Mouse (Mus musculus): ENCODE data around the gene Calm2. TPM values are rescaled to one million over a fixed set of nuclear protein-coding genes. Genes with fewer than 3 reads are reported as not detected.

Gene Calm2
- total and polyA plus RNA-seq, 3 experiments = 126 to 321 (median 208) TPM

GRCm38 (mm10) chr17:87469428-87469827 is 22.7 kb upstream of the Calm2 start (continued):
- TF ChIP-seq RAD21 (IDR thresholded peaks at IDR 0.05; ENCODE audit: low read depth, low read length) (no peak), TAL1 (IDR thresholded peaks at IDR 0.05; ENCODE audit: low read length) (no peak), POLR2A (IDR thresholded peaks at IDR 0.05; ENCODE audit: control insufficient read depth in 1 of 2, insufficient read depth in 1 of 2, low read depth in 1 of 2, low read length in 2 of 2, poor library complexity in 1 of 2) (no peak), EP300 (IDR thresholded peaks at IDR 0.05; ENCODE audit: low read depth in 1 of 2, low read length in 2 of 2) (peak; percentile 55 to 56), TCF12 (IDR thresholded peaks at IDR 0.05; ENCODE audit: low read depth, low read length) (peak; percentile 68), GATA1 (IDR thresholded peaks at IDR 0.05; ENCODE audit: low read depth, low read length) (peak; percentile 64), ZMIZ1 (IDR thresholded peaks at IDR 0.05; ENCODE audit: low read depth, low read length) (no peak)

- H3K36me3 ChIP-seq (ENCODE audit: control insufficient read depth in 1 of 2, insufficient read depth in 2 of 2, low read length in 2 of 2) = peaks cover 0 to 3% of the 10 kb centered on the region in 2 experiments; a peak in 2 of 4 replicates
- no peak for TF ChIP-seq POLR2AphosphoS2 (IDR thresholded peaks at IDR 0.05; ENCODE audit: low read length)
- TF ChIP-seq ELF1 (IDR thresholded peaks at IDR 0.05; ENCODE audit: low read depth, low read length) = no peak
- TF ChIP-seq ZKSCAN1 (IDR thresholded peaks at IDR 0.05; ENCODE audit: low read depth, low read length) = no peak
- no peak for TF ChIP-seq EP300 (IDR thresholded peaks at IDR 0.05; ENCODE audit: low read depth in 1 of 2, low read length in 2 of 2)
- TF ChIP-seq USF1 (IDR thresholded peaks at IDR 0.05; ENCODE audit: low read depth, low read length) = no peak
- TF ChIP-seq POLR2A (IDR thresholded peaks at IDR 0.05; ENCODE audit: control insufficient read depth in 1 of 2, insufficient read depth in 1 of 2, low read depth in 1 of 2, low read length in 2 of 2, poor library complexity in 1 of 2) = no peak
- TF ChIP-seq JUND (IDR thresholded peaks at IDR 0.05; ENCODE audit: low read depth, low read length) = no peak
- TF ChIP-seq ZNF384 (IDR thresholded peaks at IDR 0.05; ENCODE audit: low read depth, low read length) = no peak
- TF ChIP-seq MEF2A (IDR thresholded peaks at IDR 0.05; ENCODE audit: extremely low read depth, insufficient replicate concordance, low read depth, low read length, poor library complexity, severe bottlenecking) = no peak
- TF ChIP-seq RCOR1 (IDR thresholded peaks at IDR 0.05; ENCODE audit: low read depth, low read length) = no peak
- TF ChIP-seq NRF1 (IDR thresholded peaks at IDR 0.05; ENCODE audit: insufficient read depth, low read depth, low read length, poor library complexity, severe bottlenecking) = no peak
- TF ChIP-seq MYC (IDR thresholded peaks at IDR 0.05; ENCODE audit: low read depth, low read length) = no peak
Measured at GRCm38 (mm10) chr17:87468616-87469015, 21.9 kb upstream of the Calm2 start.

GRCm38 (mm10) chr17:87461499-87461896 is 14.8 kb upstream of the Calm2 start:
- Histone ChIP-seq H3K27ac (ENCODE audit: control insufficient read depth, low read depth, low read length) (no peak overlapping the region), H3K4me1 (ENCODE audit: control insufficient read depth in 1 of 2, insufficient read depth in 2 of 2, low read length in 2 of 2) (peaks cover 0 to 9% of the 10 kb centered on the region in 2 experiments; a peak in 2 of 4 replicates), H3K9ac (ENCODE audit: control insufficient read depth, low read depth, low read length, poor library complexity, severe bottlenecking) (no peak overlapping the region)
- TF ChIP-seq GABPA (IDR thresholded peaks at IDR 0.05; ENCODE audit: low read depth, low read length) = no peak
- TF ChIP-seq MAX (IDR thresholded peaks at IDR 0.05; ENCODE audit: low read length) = no peak
- no peak for TF ChIP-seq HCFC1 (IDR thresholded peaks at IDR 0.05; ENCODE audit: low read depth, low read length)
- TF ChIP-seq CTCF (IDR thresholded peaks at IDR 0.05 in 2 of 3, conservative IDR thresholded peaks at IDR 0.05 in 1 of 3; ENCODE audit: control insufficient read depth in 1 of 3, insufficient read depth in 1 of 3, low read depth in 2 of 3, low read length in 3 of 3, poor library complexity in 1 of 3, severe bottlenecking in 1 of 3) = peak in 1 of 3 experiments; percentile 12; a peak in 1 of 6 replicates
- TF ChIP-seq ZMIZ1 (IDR thresholded peaks at IDR 0.05; ENCODE audit: low read depth, low read length) = no peak
- TF ChIP-seq CHD1 (IDR thresholded peaks at IDR 0.05; ENCODE audit: low read depth, low read length) = no peak
- TF ChIP-seq ZC3H11A (IDR thresholded peaks at IDR 0.05; ENCODE audit: low read depth, low read length) = no peak
- no peak for TF ChIP-seq SIN3A (IDR thresholded peaks at IDR 0.05; ENCODE audit: low read length)
- TF ChIP-seq NELFE (IDR thresholded peaks at IDR 0.05; ENCODE audit: low read depth, low read length) = no peak
- no peak for TF ChIP-seq USF1 (IDR thresholded peaks at IDR 0.05; ENCODE audit: low read depth, low read length)
- no peak for TF ChIP-seq EP300 (IDR thresholded peaks at IDR 0.05; ENCODE audit: low read depth in 1 of 2, low read length in 2 of 2)
- TF ChIP-seq TBP (IDR thresholded peaks at IDR 0.05; ENCODE audit: low read depth, low read length) = no peak
- TF ChIP-seq JUND (IDR thresholded peaks at IDR 0.05; ENCODE audit: low read depth, low read length) = no peak
- peak; percentile 20; the same call in 1 of the 2 replicates for TF ChIP-seq SMC3 (IDR thresholded peaks at IDR 0.05; ENCODE audit: low read depth, low read length)
- TF ChIP-seq KAT2A (conservative IDR thresholded peaks at IDR 0.05; ENCODE audit: low read depth, low read length) = no peak
- TF ChIP-seq CHD2 (IDR thresholded peaks at IDR 0.05; ENCODE audit: low read length) = no peak
- TF ChIP-seq MEF2A (IDR thresholded peaks at IDR 0.05; ENCODE audit: extremely low read depth, insufficient replicate concordance, low read depth, low read length, poor library complexity, severe bottlenecking) = no peak
- no peak for TF ChIP-seq MYC (IDR thresholded peaks at IDR 0.05; ENCODE audit: low read depth, low read length)
- TF ChIP-seq ZKSCAN1 (IDR thresholded peaks at IDR 0.05; ENCODE audit: low read depth, low read length) = no peak

More at GRCm38 (mm10) chr17:87468616-87469015, 21.9 kb upstream of the Calm2 start:
- Histone ChIP-seq H3K4me1 (ENCODE audit: control insufficient read depth in 1 of 2, insufficient read depth in 2 of 2, low read length in 2 of 2) (peaks cover 2 to 16% of the 10 kb centered on the region in 2 experiments), H3K4me3 (ENCODE audit: control insufficient read depth in 1 of 2, insufficient read depth in 1 of 2, low read depth in 2 of 2, low read length in 2 of 2) (no peak overlapping the region), H3K9ac (ENCODE audit: control insufficient read depth, low read depth, low read length, poor library complexity, severe bottlenecking) (no peak overlapping the region), H3K79me2 (ENCODE audit: control insufficient read depth, insufficient read depth, low read length, poor library complexity) (no peaks in the 10 kb centered on the region), H3K27ac (ENCODE audit: control insufficient read depth, low read depth, low read length) (no peak overlapping the region), H3K27me3 (ENCODE audit: control insufficient read depth in 1 of 2, insufficient read depth in 2 of 2, low read length in 2 of 2) (0 out of 4 replicates have a peak, but pooled peaks cover 0 to 2% of the 10 kb centered on the region in 2 experiments), H3K9me3 (replicated peaks; ENCODE audit: insufficient read depth, low read length) (no peaks in the 10 kb centered on the region)
- DNase-seq (ENCODE audit: low read depth, low spot score) = no peak

More at GRCm38 (mm10) chr17:87461499-87461896, 14.8 kb upstream of the Calm2 start:
- Histone ChIP-seq H3K79me2 (ENCODE audit: control insufficient read depth, insufficient read depth, low read length, poor library complexity) (no peaks in the 10 kb centered on the region), H3K36me3 (ENCODE audit: control insufficient read depth in 1 of 2, insufficient read depth in 2 of 2, low read length in 2 of 2) (no peaks in the 10 kb centered on the region), H3K9me3 (replicated peaks; ENCODE audit: insufficient read depth, low read length) (no peaks in the 10 kb centered on the region), H3K27me3 (ENCODE audit: control insufficient read depth in 1 of 2, insufficient read depth in 2 of 2, low read length in 2 of 2) (peaks cover 2 to 8% of the 10 kb centered on the region in 2 experiments), H3K4me3 (ENCODE audit: control insufficient read depth in 1 of 2, insufficient read depth in 1 of 2, low read depth in 2 of 2, low read length in 2 of 2) (no peak overlapping the region)
- no peak for DNase-seq (ENCODE audit: low read depth, low spot score)

All from MEL (cell line).